Mouse (Mus musculus): ENCODE measurements at regions not wholly inside any gene's neighbourhood (a gene's known extent, or its start where the extent isn't known, plus 50 kb on each side); places are given as distances from the start of the nearest gene placed in this dataset.
A peak's percentile ranks its signal among the peaks of the same experiment; 100 is the strongest.

DNA sequence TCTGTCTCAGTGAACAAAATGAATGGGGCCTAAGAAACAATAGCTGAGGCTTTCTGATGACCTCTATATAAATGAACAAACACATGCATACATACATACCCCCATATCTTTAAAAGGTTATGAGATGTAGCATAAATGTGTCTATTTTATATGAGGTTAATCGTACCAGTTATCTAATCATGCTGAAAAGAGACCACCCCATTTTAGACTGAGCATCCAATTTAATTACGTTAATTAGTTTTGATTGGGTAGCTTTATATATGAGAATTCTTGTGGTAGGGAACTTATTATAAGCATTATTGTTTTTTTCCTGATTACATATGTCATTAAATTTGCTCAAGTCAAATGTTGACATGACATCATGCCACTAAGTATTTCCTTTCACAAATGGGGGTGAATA lies 728.0 kb downstream of the Epha4 start:
- no peak for DNase-seq

DNA sequence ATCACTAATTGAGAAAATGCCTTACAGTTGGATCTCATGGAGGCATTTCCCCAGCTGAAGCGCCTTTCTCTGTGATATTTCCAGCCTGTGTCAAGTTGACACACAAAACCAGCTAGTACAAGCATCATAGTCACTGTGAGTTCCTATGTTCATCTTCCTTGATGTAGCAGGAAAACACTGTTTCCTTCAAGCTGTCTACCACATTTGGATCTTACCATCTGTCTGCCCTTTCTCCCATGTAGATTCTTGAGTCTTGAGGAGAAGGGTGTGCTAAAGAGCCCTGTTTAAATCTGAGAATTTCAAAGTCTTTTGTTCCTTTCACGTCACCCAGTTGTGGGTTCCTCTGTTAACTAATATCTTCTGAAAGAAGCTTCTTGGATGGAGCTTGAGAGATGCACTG lies 721.5 kb downstream of the Epha4 start:
- DNase-seq = no peak

DNA sequence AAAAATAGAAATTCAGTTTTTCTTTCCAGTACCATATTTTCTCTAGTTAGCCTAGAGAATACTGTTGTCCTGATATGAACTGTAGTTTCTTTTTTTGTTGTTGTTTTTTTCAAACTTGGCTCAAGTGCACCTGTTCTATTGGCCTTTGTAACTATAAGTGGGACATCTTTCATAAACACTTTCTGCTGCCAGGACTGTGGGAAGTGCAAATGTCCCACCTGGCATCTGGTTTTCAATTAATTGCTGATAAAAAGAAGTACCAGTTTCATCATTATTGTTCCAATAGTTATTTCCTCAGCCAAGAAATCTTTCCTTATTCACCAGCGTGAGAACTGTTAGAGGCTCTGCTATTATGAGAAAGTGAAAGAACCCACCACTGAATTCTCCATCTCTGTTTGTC lies 695.0 kb downstream of the Epha4 start:
- DNase-seq = no peak

DNA sequence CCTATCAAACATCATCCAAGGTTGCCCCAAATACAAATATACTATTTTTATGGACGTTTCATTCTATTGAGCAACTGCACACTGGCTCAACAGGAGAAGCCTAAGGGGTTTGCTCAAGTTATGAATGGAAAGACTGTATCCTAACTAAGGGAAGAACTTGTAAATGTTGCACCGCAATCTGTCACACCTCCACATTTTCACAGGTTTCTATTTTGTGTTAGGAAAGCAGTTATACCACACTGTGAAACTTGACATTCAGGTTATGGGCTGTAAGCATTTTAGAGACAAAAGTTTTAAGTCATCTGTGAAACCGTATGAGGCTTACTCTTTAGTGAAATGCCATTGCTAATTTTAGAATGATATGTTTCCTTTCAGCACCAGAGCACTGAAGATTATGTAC lies 693.3 kb downstream of the Epha4 start:
- no peak for DNase-seq

DNA sequence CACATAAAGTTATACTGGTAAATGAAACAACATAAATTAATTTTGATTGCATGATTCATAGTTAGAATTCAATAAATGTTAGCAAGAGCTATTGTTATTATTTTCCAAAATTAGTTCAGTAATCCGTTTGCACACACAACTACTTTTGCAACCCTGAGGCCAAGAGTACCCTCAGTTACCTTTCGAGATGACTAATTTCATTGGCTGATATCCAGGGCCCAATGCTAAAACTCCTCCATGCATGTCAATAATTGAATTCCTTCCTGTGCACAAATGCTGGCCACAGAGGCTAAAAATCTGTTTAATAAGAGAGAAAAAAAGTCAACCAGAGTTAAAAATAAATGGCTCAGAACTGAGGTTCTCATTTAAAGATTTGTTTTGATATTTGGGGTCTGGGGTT lies 685.2 kb downstream of the Epha4 start:
- no peak for DNase-seq

DNA sequence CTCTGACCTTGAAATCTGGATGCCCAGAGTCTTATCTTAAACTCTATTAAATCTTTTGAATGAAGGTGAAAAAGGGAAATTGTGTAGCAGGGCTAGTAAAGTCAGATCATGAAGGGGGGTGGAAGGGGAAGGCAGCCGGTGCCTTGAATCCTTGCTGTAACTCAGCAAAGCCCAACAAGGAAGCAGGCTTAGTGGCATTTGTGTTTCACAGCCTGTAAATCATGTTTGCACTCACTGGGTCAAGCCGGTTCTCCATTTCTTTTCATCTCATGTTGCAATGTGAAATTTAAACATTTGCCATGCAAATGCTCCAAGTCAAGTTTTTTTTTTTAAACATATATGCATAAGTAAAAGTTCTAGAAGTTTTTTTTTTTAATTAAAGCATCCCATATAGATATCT lies 682.6 kb downstream of the Epha4 start:
- no peak for DNase-seq

DNA sequence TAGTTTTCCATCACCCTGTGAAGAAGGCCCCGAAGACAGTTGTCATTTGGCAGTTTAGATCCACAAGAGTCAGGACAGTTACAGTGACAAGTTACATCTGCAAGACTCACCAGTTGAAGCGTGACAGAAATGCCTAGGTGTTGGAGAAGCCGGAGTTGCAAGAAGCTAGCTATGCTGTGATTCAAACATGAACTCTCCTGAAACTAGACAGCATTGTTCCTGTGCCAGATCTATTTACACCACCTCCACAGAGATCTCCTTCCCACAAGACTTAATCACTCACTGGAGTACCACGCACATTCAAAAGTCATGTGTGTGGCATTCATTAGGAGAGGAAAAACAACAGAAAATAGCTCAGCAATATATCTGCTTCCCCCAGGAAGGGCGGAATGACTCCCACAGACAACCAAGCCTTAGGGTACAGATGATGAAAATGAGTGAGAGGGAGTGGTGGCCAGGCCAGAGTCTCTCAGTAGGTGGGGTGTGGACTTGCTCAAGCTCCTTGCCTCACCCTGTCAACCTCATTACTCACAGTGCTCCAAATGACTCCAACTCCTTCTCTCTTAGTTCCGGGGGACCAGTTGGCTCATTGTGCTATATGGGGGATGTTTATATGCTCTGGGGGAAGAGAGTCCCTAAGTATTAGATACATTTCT lies 679.7 kb downstream of the Epha4 start:
- DNase-seq = no peak

DNA sequence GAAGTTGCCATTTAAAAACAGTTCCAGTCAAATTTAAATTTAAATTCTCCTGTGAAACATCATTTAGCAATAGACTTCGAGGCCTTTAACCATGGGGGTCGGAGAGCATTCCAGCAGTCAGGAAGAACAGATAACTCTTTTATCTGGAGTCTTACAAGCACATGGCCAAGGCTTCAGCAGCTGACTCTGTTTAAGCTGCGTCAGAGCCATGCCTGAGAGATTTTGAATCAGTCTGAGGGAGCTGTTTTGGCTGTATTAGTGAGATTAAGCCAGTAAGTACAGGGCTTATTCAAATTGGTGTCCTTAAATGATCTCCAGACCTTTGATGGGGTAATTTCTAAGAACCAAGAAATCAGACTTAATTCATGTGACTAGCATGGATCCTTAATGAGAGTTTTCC lies 665.5 kb downstream of the Epha4 start:
- no peak for DNase-seq

DNA sequence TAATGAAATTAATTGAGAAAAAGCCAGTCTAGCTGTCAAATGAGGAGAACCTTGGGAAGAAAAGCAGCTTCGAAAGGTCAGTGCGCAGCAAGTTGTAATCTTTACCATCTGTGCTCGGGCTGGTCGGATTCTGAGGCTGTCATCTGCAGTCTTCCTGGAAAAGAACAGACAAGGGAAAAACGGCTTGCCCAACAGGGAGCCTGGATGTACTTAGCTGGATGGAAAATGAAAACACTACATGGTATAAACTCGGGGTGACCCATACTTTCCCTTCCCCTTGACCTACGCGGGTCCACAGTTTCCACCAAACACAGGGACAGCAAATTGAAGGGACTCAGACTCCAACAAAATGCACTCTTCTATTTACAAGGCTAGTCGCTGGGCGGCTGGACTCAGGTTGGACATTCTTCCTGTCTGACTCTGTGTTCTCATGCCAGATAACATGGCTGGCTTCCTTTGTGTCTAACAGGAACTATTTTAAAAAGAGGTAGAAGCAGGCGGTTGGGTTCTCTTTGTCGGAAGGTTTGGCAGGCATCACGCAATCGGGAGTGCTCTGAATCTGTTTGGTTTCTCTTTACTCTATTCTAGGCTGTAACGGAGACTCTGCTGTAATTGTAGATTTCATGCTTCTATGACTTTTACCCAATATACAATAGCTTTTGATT lies 648.5 kb downstream of the Epha4 start:
- peak; percentile 54 for DNase-seq

DNA sequence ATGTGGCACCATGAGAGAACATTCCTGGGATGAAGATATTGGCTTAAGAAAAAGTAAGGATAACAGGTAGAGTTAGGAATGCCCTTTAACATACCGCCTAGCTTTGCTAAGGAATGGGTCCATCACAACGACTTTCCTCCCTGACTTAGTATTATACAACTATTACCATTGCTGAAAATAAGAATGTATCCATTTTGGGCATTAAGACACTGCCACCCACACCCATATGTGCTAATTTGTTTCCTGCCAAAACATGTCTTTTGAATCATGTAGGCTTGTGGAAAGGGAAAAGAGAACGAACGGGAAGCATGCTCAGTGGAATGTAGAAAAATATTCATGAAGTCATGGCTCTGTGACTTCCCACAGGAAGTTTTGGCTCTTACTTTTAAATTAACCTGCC lies 641.7 kb downstream of the Epha4 start:
- DNase-seq = no peak

DNA sequence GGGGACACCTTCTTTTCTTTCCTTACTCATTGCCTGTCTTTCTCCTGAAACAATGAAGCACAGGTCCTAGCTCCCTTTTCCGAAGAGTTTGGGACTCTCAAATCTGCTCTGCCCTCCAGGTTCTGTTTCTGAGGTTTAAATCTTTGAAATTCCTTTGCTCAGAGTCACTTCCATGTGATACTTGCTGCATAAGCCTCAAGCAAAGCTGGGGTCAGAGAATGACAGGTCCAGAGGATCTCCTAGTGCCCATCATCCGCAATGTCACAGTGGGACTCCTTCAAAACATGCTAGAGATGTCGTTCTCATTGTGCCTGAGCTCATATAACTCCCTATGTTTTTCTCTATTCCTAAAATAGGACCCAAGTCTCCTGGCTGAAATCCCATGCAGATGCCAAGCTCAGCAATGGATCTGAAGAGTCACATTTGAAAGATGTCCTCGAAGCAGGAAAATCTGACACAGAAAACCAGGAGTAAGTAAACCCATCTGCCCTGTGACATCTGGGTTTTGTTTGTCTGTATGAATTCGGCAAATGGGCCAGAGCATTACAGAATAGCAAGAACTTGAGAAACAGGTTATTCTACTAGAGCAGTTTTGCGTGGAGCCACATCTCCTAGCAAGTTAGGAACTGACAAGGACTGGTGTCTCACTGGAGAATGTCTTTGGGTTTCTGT lies 634.6 kb downstream of the Epha4 start:
- DNase-seq = no peak

DNA sequence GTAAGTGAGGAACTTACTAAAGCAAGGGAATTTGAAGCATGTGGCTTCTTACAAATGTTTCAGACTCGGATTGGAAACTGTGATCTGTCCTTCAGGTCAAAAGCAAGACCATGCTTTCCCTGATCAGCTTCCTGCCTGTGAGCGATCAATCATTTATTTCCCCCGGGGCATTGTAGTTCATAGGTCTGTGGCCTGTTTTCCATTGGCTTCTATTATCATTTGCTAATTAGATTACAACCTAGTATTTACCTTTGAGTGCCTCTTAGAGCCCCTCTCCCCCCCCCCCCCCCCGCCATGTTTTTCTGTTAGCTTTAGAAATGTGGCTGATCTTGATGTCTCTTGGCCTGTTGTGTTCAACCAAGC lies 634.1 kb downstream of the Epha4 start:
- no peak for DNase-seq

DNA sequence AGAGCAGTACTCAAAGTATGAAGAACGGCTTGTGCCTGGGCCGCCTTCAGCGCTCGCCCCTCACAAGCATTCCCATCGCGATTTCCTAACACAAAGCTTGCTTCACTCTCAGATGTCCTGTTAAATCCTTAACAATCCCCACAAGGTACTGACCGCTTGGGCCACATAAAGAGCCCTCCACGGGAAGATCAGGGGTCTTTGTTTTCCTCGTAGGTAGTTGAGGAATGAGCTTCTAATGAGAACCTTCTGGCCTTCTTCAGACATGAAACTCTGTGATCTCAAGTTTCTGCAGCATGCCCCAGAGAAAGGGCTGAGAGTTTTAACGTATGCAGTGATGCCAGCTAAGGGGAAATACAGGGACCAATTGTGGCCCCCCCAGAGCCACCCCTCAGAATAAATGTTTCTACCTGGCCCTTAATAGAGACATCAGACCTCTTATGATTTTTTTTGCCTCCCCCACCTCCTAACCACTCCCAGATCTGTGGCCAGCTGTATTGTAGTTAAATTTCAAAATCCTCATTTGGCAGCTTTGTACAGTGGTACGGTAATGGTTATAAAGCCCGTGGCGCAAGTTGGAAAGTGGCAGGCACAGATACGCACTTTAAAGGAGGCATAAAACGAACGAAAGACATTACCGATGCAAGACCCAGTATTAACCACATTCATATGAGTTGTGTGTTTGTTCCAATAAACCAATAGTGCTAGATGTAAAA lies 618.6 kb downstream of the Epha4 start:
- DNase-seq = no peak

DNA sequence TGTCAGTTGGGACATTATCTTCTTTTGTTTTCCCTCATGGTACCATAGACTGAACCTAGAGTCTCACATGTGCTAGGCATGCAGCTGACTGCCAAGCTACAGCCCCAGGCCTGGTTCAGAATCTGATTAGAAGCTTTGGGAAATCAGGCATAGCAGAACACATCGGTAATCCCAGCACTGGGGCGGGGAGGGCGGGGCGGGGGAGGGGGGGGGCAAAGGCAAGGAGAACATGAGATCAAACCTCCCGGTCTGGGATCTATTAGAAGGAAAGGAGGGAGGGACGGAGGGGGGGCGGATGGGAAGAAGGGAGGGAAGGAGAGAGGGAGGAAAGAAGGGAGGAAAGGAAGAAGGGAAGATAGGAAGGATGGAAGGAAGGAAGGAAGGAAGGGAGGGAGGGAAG lies 617.5 kb downstream of the Epha4 start:
- no peak for DNase-seq

DNA sequence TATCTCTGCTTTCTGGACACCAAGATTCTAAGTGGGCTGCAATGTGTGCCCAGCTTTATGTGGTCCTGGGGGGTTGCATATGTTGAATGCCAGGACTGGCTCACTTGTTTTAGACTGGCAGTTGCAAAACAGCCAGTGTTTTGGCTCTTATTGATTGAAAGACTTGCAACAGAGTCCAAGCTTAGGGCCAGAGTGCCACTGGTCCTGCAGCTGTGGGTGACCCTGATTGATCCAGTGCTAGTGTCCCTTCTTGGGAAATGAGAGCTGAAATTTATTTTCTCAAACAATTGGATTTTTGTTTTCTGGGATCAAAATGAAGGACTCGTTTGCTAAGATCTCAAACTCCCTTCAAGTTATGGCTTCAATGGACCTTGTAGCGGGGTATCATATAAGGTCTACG lies 603.4 kb downstream of the Epha4 start:
- DNase-seq = no peak

DNA sequence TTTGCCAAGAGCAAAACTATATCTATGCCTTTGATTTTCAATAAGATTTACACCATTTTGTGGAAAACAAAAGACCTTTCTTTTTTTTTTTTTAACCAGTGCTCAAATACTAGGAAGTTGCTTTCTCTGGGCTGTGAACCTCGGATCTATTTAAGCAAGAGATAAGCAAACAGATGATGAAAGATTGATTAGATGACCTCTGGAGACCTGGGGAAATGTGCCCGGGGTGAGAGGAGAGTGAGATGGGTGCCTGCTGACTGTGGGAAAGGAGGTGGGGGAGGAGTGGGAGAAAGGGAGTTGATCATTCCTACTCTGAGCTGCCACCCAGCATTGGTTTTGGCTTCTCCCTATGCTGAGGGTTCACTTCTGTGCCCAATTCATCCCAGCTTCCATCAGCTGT lies 595.3 kb downstream of the Epha4 start:
- no peak for DNase-seq

DNA sequence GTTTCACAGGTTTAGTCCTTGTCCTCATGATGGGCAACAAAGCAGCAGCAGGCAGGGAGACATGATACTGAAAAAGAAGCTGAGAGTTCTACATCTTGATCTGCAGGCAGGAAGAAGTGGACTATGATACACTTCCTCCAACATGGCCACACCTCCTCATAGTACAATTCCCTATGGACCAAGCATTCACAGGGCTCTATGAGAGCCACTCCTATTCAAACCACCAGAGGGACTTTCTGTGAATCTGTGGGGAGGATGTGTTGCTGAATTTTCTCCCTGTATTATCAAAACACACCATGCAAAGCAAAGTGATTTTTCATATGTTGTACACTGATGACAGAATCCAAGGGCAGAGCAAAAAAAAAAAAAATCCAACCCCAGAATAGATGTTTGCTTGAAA lies 594.3 kb downstream of the Epha4 start:
- no peak for DNase-seq

DNA sequence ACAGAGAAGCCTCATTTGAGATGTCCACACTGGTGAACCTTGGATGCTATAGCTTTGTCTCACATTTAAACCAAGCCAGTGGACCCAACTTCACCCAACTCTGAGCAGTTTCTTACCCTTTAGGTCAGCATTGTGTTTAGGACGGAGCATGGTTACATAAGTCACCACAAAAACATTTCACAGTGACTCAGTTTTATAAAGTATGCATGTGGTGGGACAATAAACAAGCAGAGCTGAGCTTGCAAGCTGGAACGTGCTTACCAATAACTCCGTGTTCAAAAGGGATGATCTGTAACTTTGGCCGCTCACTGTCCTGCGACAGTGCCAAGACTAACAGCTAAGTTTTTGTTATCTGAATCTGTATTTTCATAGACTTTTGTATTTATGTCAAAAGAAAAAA lies 587.8 kb downstream of the Epha4 start:
- no peak for DNase-seq

DNA sequence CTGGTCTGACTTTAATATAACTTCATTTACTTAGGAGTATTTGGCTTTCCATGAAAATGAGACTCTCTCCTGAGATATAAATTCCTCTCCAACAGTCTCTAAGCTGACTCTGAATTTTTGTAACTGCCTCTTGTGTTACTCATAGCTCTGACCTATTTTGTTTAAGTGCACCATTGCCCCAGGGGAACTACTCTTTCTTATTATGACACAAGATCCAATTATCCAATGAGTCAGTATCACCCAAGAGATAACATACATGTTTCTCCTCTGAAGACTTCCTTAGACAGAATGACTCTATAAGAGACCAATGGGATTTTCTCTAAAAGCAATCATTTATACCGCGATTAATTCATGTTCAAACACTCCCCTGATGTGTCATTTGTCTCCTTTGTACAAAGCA lies 586.9 kb downstream of the Epha4 start:
- no peak for DNase-seq

DNA sequence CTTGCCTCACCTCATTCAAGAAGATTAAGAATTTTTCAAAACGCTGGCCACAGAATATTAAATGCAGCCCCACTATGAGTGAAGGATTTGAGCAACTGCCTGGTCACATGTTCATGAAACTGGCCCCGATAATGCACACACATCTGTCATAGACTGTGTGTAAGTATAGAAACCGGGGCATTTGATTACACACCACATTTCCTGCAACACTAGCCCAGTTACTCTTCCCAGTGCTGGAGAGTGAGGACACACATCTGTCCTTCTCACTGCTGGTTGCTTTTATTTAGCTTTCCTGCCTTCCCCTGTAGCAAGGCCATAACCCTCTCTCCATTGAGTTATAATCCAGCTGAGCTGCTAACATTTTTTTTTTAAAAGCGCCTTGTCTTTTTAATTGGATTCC lies 581.4 kb downstream of the Epha4 start:
- DNase-seq = no peak

DNA sequence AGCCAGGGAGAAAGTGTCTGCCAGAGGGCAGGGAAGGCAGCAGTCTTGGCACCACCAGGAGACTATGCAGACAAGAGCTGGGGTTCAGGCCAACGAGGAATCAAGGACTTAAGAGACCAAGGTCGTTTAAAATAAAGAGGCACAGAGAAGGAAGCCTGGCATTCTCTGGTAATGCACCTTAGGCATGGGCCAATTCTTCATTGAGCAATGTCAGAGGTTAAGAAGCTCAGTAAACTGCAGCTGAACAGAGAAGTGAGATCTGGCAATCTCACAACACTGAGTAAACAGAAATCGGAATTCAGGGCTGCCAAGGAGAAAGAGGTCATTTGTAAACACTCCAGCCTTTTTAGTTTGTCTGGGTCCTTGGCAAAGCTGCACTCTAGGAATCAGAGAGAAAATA lies 572.2 kb downstream of the Epha4 start:
- peak; percentile 11 for DNase-seq

DNA sequence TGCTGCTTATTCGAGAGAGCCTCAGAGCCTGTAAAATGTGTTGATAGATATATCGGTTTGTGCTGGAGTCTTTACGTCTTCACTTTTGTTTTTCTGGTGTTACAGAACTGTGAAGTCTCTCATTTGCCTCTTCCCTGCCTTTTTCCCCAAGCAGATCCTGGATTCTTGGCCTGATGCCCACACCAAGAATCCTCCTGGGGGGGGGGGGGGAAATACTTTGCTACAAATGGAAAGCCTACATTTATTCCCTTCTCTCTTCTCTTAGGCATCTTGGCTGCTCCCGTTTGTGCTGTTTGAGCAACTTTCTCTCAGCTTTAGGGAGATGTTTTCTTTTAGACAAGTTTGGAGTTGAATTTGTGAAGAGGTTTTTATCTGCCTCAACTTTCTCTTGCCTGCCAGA lies 570.8 kb downstream of the Epha4 start:
- no peak for DNase-seq

DNA sequence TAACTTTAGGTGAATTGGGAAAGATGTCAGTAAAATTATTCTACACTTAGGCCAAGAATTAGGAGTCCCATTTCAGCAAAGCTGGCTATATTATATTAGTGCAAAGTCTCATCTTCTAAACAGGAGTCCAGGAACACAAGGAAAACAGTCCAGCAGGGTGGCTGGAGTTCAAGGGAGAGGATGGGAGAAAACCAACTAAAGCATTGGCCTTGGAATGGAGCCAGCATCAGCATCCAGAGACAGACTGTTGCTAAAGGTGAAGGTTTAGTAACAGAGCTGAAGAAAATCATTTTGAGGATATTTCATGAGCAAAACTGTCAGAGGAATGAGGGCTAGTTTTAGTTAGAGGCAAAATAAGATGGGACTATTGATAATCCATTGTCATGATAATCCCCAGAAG lies 559.9 kb downstream of the Epha4 start:
- no peak for DNase-seq

DNA sequence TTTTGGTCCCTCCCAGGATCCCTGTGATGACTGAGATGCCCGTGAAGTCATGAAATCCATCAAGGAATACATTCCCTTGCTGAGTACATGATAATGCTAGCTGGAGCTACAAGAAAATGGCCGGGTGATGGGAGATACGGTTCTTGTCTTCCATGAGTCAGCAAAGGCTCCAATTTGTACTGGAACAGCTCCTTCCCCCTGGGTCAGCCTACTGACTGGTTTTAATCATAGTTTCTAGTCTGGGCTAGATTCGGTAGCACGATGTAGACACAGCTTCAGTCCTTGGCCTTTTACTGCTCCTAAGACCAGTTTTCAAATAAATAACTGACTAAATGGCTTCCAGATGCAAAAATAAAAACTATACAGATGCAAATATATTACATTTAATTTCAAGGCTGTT lies 557.5 kb downstream of the Epha4 start:
- no peak for DNase-seq
